Comparison of ENCODE assay signal across 8 mouse cellular contexts in the genomic region with DNA sequence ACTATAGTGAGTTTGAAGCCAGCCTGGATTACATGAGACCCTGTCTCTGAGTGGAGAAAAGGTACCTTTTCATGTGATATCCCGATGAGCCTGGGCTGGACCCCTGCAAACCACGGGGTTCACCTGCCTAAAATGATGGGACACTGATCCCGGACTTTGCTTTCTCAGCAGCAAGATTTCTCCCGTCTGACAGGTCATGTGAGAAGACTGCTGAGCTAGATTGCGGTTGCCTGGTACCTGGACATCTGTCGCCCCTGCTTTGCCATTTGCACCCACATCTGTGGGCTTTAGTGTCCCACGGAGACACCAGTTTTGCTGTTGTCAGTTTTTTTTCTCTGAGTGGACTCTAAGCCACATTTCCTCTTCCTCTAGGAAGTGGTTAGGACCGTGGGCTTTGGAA. TPM values are rescaled to one million over a fixed set of nuclear protein-coding genes. Genes with fewer than 3 reads are reported as not detected.
A peak's percentile ranks its signal among the peaks of the same experiment; 100 is the strongest.
DNase-seq lines count a peak whose midpoint lies in the region; ATAC-seq and TF ChIP-seq lines count a peak whose summit lies in the region.
"Had no signal": no experiment of that assay in that cellular context is flagged by ENCODE, and none has a peak within 500 bp of the region (broad histone marks: within the 10 kb centered on the region; RNA-seq: fewer than 3 reads in every experiment).

No protein-coding gene starts in this region.

- TF ChIP-seq POLR2A in lung, adult 2 months (IDR thresholded peaks at IDR 0.05; ENCODE audit: borderline replicate concordance, extremely low read depth, low read depth, low read length): no peak

- peaks cover 20% of the 10 kb centered on the region for H3K27me3 ChIP-seq in megakaryocyte, embryonic 14.5 days (replicated peaks)
- 0 out of 2 replicates have a peak, but pooled peaks cover 10% of the 10 kb centered on the region for H3K27me3 ChIP-seq in hindbrain, embryonic 10.5 days (ENCODE audit: insufficient read depth, poor library complexity, severe bottlenecking)
- H3K27me3 ChIP-seq in limb, embryonic 15.5 days: no peaks in the 10 kb centered on the region
- H3K27me3 ChIP-seq in stomach, postnatal 0 days (ENCODE audit: control insufficient read depth, insufficient read depth, low read length): no peaks in the 10 kb centered on the region

- DNase-seq in hindbrain, embryonic 10.5 days (ENCODE audit: low spot score): no peak
- no peak for DNase-seq in stomach, postnatal 0 days (ENCODE audit: low spot score)
- DNase-seq in lung, adult 2 months: no peak
- DNase-seq: lung, postnatal 10 days had no signal

- peak overlapping the region; percentile 33 for H3K4me3 ChIP-seq in megakaryocyte, embryonic 14.5 days (replicated peaks)
- H3K4me3 ChIP-seq in hindbrain, embryonic 10.5 days: peak overlapping the region; percentile 92
- H3K4me3 ChIP-seq in limb, embryonic 15.5 days: no peak overlapping the region; the same call in 1 of the 2 replicates
- H3K4me3 ChIP-seq in stomach, postnatal 0 days (ENCODE audit: low read depth, low read length): no peak overlapping the region
- no peak overlapping the region for H3K4me3 ChIP-seq in lung, adult 2 months (replicated peaks; ENCODE audit: extremely low read depth, low read depth, low read length)

- H3K9me3 ChIP-seq in megakaryocyte, embryonic 14.5 days: no peaks in the 10 kb centered on the region
- no peaks in the 10 kb centered on the region for H3K9me3 ChIP-seq in hindbrain, embryonic 10.5 days
- no peaks in the 10 kb centered on the region for H3K9me3 ChIP-seq in limb, embryonic 15.5 days
- no peaks in the 10 kb centered on the region for H3K9me3 ChIP-seq in stomach, postnatal 0 days (ENCODE audit: control insufficient read depth, low read length)

- H3K4me1 ChIP-seq in megakaryocyte, embryonic 14.5 days: peaks cover 41% of the 10 kb centered on the region
- peaks cover 33% of the 10 kb centered on the region for H3K4me1 ChIP-seq in hindbrain, embryonic 10.5 days (replicated peaks)
- H3K4me1 ChIP-seq in limb, embryonic 15.5 days: peaks cover 27% of the 10 kb centered on the region
- peaks cover 4% of the 10 kb centered on the region for H3K4me1 ChIP-seq in stomach, postnatal 0 days (replicated peaks; ENCODE audit: control insufficient read depth, insufficient read depth)
- H3K4me1 ChIP-seq in lung, adult 2 months (ENCODE audit: control insufficient read depth, insufficient read depth, low read length): peaks cover 7% of the 10 kb centered on the region; the same call in 1 of the 2 replicates

- WGBS in hindbrain, embryonic 10.5 days: 88% methylated on average over 8 of the region's 8 CpGs
- 83% methylated on average over 8 of the region's 8 CpGs for WGBS in limb, embryonic 15.5 days
- WGBS in stomach, postnatal 0 days: 80% methylated on average over 8 of the region's 8 CpGs
- 70% methylated on average over 8 of the region's 8 CpGs for WGBS in lung, adult 2 months

- TF ChIP-seq EP300 in stomach, postnatal 0 days (optimal IDR thresholded peaks at IDR 0.05): no peak

- H3K4me2 ChIP-seq in limb, embryonic 15.5 days: peak overlapping the region; percentile 82; the same call in 1 of the 2 replicates
- peak overlapping the region; percentile 93 for H3K4me2 ChIP-seq in stomach, postnatal 0 days (replicated peaks; ENCODE audit: low read depth)

- H3K36me3 ChIP-seq in megakaryocyte, embryonic 14.5 days (replicated peaks; ENCODE audit: low read length): peaks cover 22% of the 10 kb centered on the region
- H3K36me3 ChIP-seq in hindbrain, embryonic 10.5 days: peaks cover 38% of the 10 kb centered on the region
- H3K36me3 ChIP-seq in limb, embryonic 15.5 days: peaks cover 10% of the 10 kb centered on the region; the same call in 1 of the 2 replicates
- no peaks in the 10 kb centered on the region for H3K36me3 ChIP-seq in stomach, postnatal 0 days (ENCODE audit: control insufficient read depth, insufficient read depth, low read length)

- no peak for TF ChIP-seq CTCF in stomach, postnatal 0 days (IDR thresholded peaks at IDR 0.05; ENCODE audit: low read depth)
- no peak for TF ChIP-seq CTCF in lung, adult 2 months (IDR thresholded peaks at IDR 0.05; ENCODE audit: insufficient read depth, low read length)

- no peak for ATAC-seq in megakaryocyte, adult 5-6 weeks (ENCODE audit: poor library complexity, severe bottlenecking)
- no peak for ATAC-seq in limb, embryonic 15.5 days (ENCODE audit: insufficient number of reproducible peaks, low FRiP score, low TSS enrichment, low read depth)
- ATAC-seq in stomach, postnatal 0 days (ENCODE audit: low FRiP score, low TSS enrichment): no peak
- ATAC-seq in inflammation-experienced regulatory T-cells, adult 6 months: no peak

- H3K9ac ChIP-seq in limb, embryonic 15.5 days: no peak overlapping the region
- no peak overlapping the region for H3K9ac ChIP-seq in stomach, postnatal 0 days (ENCODE audit: low read length)

- H3K27ac ChIP-seq in hindbrain, embryonic 10.5 days: no peak overlapping the region
- H3K27ac ChIP-seq in limb, embryonic 15.5 days: no peak overlapping the region
- no peak overlapping the region for H3K27ac ChIP-seq in stomach, postnatal 0 days (replicated peaks)

RNA-seq across cellular contexts. Expression of a gene that starts 1.5 kb away (rescaled TPM):
- polyA plus RNA-seq in megakaryocyte, embryonic 14.5 days (2012; ENCODE audit: insufficient read depth, low replicate concordance): 3.4 TPM in 1 of 2 replicates, not detected in the other
- 9.4 and 14.9 TPM in 2 replicates for total RNA-seq in megakaryocyte, adult 5-6 weeks (2015)
- total RNA-seq in megakaryocyte, adult 5-6 weeks (2017): 9.0 and 10.3 TPM in 2 replicates
- 30.5 and 36.6 TPM in 2 replicates for polyA plus RNA-seq in hindbrain, embryonic 10.5 days (2016; fragmentation: Nextera tagmentation; extraction: Ambion mirVana)
- 17.8 and 18.5 TPM in 2 replicates for polyA plus RNA-seq in limb, embryonic 15.5 days (2015; fragmentation: Nextera tagmentation; extraction: Ambion mirVana)
- 6.7 and 6.8 TPM in 2 replicates for polyA plus RNA-seq in stomach, postnatal 0 days (2015; fragmentation: Nextera tagmentation; extraction: Ambion mirVana)
- 10 to 100 TPM; 15.5 to 29.6 (median 23.7) TPM for polyA plus RNA-seq in inflammation-experienced regulatory T-cells, adult 6 months (2017; shearing (Covaris generic))
- 8.0 and 8.4 TPM in 2 replicates for polyA plus RNA-seq in lung, adult 2 months (2012; rRNA removed)

RNA-seq across cellular contexts. Expression of a gene that starts 9.3 kb away (rescaled TPM):
- polyA plus RNA-seq in megakaryocyte, embryonic 14.5 days (2012; ENCODE audit: insufficient read depth, low replicate concordance): 20.2 and 31.8 TPM in 2 replicates
- 14.9 and 15.1 TPM in 2 replicates for total RNA-seq in megakaryocyte, adult 5-6 weeks (2015)
- total RNA-seq in megakaryocyte, adult 5-6 weeks (2017): 4.6 and 6.3 TPM in 2 replicates
- 58.6 and 75.5 TPM in 2 replicates for polyA plus RNA-seq in hindbrain, embryonic 10.5 days (2016; fragmentation: Nextera tagmentation; extraction: Ambion mirVana)
- 111 and 112 TPM in 2 replicates for polyA plus RNA-seq in limb, embryonic 15.5 days (2015; fragmentation: Nextera tagmentation; extraction: Ambion mirVana)
- polyA plus RNA-seq in stomach, postnatal 0 days (2015; fragmentation: Nextera tagmentation; extraction: Ambion mirVana): 117 and 120 TPM in 2 replicates
- 1 to 10 TPM; 1.7 to 2.5 (median 1.8) TPM for polyA plus RNA-seq in inflammation-experienced regulatory T-cells, adult 6 months (2017; shearing (Covaris generic))
- 164 and 224 TPM in 2 replicates for polyA plus RNA-seq in lung, adult 2 months (2012; rRNA removed)

Comparison
In these comparisons a context has a peak if more than half of its experiments do, and no peak if none do; other contexts are left out.
1. H3K4me3 ChIP-seq: peak in megakaryocyte, embryonic 14.5 days (single experiment) and hindbrain, embryonic 10.5 days (single experiment); none in limb, embryonic 15.5 days (single experiment), stomach, postnatal 0 days (single experiment) and lung, adult 2 months (single experiment).